Comparison of ENCODE assay signal across 13 mouse cellular contexts in the genomic region with DNA sequence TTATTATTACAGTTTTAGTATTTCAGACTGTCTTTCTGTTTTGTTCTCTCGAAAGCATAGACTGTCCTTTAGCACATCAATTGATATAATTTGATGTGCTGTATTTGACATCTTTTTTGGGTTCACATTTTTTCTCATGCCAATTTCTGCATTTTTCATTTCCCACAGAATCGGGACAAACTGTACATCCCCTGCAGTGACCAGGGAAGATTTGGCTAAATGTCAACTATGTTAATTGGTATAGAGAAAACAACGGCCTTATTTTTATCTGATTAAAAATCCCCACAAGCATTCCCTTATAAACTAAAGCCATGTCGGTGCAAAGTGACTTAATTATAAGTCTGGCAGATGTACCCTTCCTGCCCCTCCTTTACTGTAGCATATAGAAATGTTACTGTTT.
"Had no signal": no experiment of that assay in that cellular context is flagged by ENCODE, and none has a peak within 500 bp of the region (broad histone marks: within the 10 kb centered on the region; RNA-seq: fewer than 3 reads in every experiment).

No protein-coding gene starts in this region.

- DNase-seq: gastrocnemius, postnatal 25 days; heart, adult 18-20 months; heart, postnatal 10 days; heart, postnatal 4 days; kidney, adult 11 months; kidney, adult 2 months; kidney, adult 9 months; kidney, postnatal 14 days; kidney, postnatal 36 days; layer of hippocampus, adult 9-11 months; layer of hippocampus, postnatal 36 days; left cerebral cortex, postnatal 4 days; lung, adult 18-20 months had no signal
